Mouse (Mus musculus) kidney, adult 2 months (tissue): Measurements from ENCODE around the gene Orai3.
"Not testable (repeated sequence)": the region's sequence is repeated elsewhere in the genome, so short reads cannot be mapped to it uniquely, and the experiment has no call there.

Experiments used
- CTCF ChIP-seq: fragments of 200-500 bp; conservative IDR thresholded peaks from 2 replicates; pipeline ENCODE4 v1.5.1; 2011; ENCODE audit warnings: low read depth, mild to moderate bottlenecking, control low read depth, low read length, moderate library complexity, mixed read lengths; ENCODE audit not compliant: insufficient read depth, insufficient read length
- POLR2A ChIP-seq: fragments of 200-500 bp; IDR thresholded peaks from one replicate; pipeline ENCODE4 v1.6.1; 2011; ENCODE audit warnings: low read depth, low read length, control low read depth

GRCm38 (mm10) chr7:127732066-127732465, 37.5 kb upstream of the Orai3 start, which contains the start of gene Ctf2:
- TF ChIP-seq CTCF, POLR2A: not testable (repeated sequence)
